Mouse (Mus musculus): Measurements from ENCODE around the gene Ppil4. TPM values are rescaled to one million over a fixed set of nuclear protein-coding genes. Genes with fewer than 3 reads are reported as not detected.

The Ppil4 gene
- polyA plus RNA-seq, 1 experiment from 2014 or later: 25.6 TPM

Small RNA genes lying within 50 kb of the gene (microRNA-seq; reads per million reads assigned to microRNA genes)
- gene Mir5104: 1.0 reads per million

Other genes with a start within 250 kb of the Ppil4 start
- gene Lrp11, start 203.1 kb upstream of the Ppil4 start, polyA plus RNA-seq (2015; fragmentation: Nextera tagmentation; extraction: Ambion mirVana): 1.5 and 1.9 TPM in 2 replicates
- gene Nup43, start 125.4 kb upstream of the Ppil4 start, polyA plus RNA-seq (2015; fragmentation: Nextera tagmentation; extraction: Ambion mirVana): 36.6 and 41.3 TPM in 2 replicates
- 117 and 134 TPM in 2 replicates for gene Pcmt1, start 111.8 kb upstream of the Ppil4 start, polyA plus RNA-seq (2015; fragmentation: Nextera tagmentation; extraction: Ambion mirVana)
- gene Lats1, start 111.7 kb upstream of the Ppil4 start, polyA plus RNA-seq (2015; fragmentation: Nextera tagmentation; extraction: Ambion mirVana): 3.0 and 3.1 TPM in 2 replicates
- 30.8 and 32.2 TPM in 2 replicates for gene Katna1, start 66.9 kb upstream of the Ppil4 start, polyA plus RNA-seq (2015; fragmentation: Nextera tagmentation; extraction: Ambion mirVana)
- gene Ginm1, start 67 bp upstream of the Ppil4 start, polyA plus RNA-seq (2015; fragmentation: Nextera tagmentation; extraction: Ambion mirVana): 77.2 and 82.3 TPM in 2 replicates
- gene Zc3h12d, start 39.6 kb downstream of the Ppil4 start, polyA plus RNA-seq (2015; fragmentation: Nextera tagmentation; extraction: Ambion mirVana): 0.38 and 0.41 TPM in 2 replicates
- 17.1 and 17.2 TPM in 2 replicates for gene Tab2, start 163.3 kb downstream of the Ppil4 start, polyA plus RNA-seq (2015; fragmentation: Nextera tagmentation; extraction: Ambion mirVana)